Mouse (Mus musculus) liver, adult (tissue): ENCODE data around the gene Gria1.

Experiments
- GATA4 ChIP-seq: IDR thresholded peaks from 2 replicates; pipeline ENCODE4 v1.6.1; 2014; ENCODE audit warnings: mild to moderate bottlenecking, low read length; ENCODE audit not compliant: insufficient replicate concordance

Gene Gria1

GRCm38 (mm10) chr11:57112386-57112785 lies 101.2 kb downstream of the Gria1 start:
- TF ChIP-seq GATA4: no peak

- TF ChIP-seq GATA4: no peak
Observed at GRCm38 (mm10) chr11:57114410-57114809, 103.2 kb downstream of the Gria1 start.

GRCm38 (mm10) chr11:57127066-57127465 lies 115.9 kb downstream of the Gria1 start:
- TF ChIP-seq GATA4: no peak

GRCm38 (mm10) chr11:57140162-57140780 lies 129.1 kb downstream of the Gria1 start:
- TF ChIP-seq GATA4: no peak

DNA sequence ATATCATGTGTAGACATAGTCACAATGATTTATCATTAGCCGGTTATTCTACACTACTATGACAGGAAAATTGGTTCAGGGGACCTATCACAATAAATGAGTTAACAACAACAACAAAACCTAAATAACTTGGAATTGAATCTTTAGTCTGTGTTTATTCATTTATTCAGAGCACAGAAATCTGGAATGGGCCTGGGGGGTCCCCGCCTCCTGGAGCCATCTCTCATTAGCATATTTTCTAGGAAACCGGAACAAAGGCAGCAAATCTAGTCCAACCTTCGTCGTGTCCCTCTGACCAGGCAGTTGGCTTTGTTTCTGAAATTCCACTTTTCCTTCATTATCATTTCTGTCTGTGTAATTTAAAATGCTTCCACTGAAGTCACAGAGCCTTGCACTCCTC lies 132.5 kb downstream of the Gria1 start:
- no peak for TF ChIP-seq GATA4

DNA sequence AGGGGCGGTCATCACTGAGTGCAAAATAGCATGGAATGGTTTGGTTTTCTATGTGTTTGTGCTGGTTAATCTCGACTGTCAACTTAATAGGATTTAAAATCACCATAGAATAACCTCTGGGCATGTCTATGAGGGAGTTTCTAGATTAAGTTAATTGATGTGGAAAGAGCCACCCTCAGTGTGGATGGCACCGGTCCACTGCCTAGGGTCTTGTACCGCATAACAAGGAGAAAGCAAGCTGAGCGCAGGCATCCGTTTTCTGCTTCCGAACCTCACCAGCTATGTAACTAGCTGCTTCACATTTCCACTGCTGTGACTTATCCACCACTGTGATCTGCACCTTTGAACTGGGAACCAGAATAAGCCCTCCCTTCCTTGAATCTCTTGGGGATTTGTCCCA lies 134.0 kb downstream of the Gria1 start:
- TF ChIP-seq GATA4: no peak

DNA sequence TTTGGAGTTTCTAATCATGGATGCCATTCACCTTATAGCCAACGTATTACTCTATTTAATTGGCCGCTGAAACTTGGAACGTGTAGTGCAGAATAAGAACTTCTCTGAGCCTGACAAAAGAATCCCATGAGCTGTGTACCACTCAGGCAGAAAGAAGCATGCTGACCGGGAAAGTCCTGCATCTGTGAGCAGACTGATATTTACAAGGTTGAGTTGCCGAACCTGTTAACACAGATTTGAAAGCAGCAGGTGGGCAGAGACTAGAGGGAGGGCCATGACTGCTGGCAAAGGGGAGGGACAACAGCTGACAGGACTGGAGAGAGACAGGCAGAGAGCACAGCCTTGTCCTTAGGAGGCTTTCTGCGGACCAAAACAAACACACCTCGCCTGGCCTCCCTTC lies 134.5 kb downstream of the Gria1 start:
- no peak for TF ChIP-seq GATA4

GRCm38 (mm10) chr11:57151674-57152073 lies 140.5 kb downstream of the Gria1 start:
- no peak for TF ChIP-seq GATA4

DNA sequence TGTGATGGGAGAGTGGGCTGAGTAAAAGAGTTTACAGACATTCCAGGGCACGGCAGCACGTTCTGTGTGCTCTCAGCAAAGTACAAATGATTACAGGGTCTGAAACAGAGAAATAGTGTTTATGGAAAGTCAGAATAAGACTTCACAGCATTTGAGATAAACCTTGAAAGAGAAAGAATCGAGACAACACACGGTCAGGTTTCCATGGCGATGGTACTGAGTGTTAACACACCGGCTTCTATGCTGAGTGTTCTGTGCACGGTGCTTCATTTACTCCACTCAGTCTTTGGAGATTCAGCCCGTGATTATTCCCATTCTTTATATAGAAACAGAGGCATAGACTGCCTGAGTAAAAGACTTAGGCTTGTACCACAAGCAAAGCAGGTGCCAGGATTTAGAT lies 143.8 kb downstream of the Gria1 start:
- TF ChIP-seq GATA4: no peak

GRCm38 (mm10) chr11:57159412-57159811 lies 148.2 kb downstream of the Gria1 start:
- TF ChIP-seq GATA4: no peak

DNA sequence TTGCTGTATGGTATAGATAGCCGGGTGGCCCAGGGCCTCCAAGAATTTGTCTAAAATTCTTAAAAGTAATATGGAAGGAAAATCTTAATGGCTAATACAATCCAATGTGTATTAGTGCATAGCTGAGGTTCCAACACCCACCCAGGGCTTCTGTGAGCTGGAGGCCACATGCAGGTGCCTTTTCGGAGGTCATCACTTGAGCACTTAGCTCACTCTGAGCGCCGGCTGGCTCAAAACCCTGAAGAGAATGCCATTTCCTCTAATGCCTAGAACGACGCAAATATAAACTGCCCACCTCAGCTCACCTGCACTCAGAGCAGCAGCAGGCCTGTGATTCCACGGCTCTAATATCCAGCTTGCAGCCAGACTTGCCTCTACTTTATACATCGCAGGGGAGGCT lies 148.9 kb downstream of the Gria1 start:
- no peak for TF ChIP-seq GATA4

GRCm38 (mm10) chr11:57162931-57163330 lies 151.7 kb downstream of the Gria1 start:
- no peak for TF ChIP-seq GATA4

DNA sequence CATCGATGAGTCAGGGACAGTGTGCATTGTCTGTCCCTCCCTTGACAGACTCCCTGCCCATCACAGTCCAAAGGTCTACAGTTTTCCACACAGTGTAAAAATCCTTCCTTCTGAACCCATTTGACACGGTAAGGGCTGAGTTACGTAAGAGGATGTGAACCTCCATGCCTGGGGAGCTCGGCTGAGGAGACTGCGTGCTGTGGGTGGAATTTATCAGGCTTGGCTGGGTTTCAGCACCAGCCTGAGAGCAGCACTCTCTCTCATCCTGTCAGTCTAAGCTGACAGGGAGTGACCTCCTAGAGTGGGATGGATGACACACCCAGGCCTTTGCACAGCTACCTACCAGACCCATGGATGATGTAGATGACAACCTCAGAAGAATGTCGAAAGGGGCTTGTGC lies 158.9 kb downstream of the Gria1 start:
- TF ChIP-seq GATA4: no peak

DNA sequence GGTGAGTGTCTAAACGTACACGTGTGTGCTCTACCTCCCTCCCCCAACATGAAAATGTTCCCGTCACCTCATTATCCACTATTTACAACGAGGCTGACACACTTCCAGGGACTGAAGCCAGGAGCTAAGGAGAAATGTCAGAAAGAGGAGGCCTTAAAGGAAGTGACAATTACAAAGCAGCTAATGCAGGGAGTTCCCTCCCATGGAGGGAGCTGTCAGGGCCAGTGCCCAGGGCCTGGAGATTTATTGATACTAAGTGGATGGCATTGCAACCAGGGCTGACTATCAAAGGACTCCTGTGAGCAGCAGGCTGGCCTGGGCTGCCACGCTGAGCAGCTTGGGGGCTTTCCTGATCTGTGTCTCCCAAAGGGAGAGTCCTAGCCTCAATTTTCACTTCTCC lies 163.0 kb downstream of the Gria1 start:
- TF ChIP-seq GATA4: no peak

DNA sequence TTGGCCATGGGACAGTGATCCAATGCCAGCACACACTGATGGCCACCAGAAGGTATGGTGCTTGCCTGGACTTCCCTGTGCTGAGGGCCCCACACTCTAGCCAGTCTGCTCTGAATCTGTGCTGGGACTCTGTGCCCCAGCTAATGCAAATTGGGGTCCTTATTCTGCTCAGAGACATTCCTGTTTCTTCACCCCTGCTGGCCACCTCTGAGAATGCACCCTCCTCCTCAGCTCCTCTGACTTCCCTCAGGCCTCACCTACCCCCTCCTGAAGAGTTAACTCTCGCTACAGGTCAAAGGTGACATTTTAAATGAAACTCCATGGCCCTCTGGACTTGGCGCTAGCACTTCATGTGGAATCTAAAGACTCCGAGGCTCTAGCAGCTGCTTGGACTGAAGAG lies 165.4 kb downstream of the Gria1 start:
- no peak for TF ChIP-seq GATA4

DNA sequence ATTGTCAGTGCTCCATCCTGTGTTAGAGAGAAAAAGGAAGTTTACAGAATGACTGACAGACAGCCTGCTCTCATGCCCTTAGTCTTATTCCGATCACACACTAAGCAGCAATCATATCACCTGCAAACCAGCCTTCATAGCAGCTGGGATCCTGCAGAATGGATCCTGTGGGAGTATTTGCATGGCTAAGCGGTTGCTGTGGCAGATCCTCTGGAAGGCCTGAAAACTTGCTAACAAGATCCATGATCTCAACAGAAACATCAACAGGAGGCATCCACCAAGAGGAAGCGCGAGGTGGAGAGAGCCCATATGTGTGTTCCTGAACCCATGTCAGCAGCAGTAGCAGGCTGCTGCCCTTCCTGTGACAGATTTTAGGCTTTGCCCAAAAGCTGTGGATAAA lies 173.0 kb downstream of the Gria1 start:
- no peak for TF ChIP-seq GATA4

DNA sequence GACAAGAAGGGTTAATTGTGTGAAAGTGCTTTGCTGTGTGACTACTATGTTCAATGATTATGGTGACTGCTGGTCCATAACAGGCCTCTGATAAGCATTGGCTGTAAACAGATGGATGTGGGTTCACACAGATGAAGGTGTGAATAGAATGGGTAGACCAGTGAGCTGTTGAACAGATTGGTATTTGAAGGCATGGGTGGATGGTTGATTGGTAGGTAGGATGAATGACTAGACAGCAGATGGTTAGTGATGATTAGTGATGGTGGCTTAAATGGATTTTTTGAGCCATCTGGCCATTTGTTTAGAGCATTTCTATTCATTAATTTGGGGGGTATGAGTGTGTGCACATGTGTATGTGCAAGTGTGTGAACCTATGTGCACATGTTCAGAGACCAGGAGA lies 173.9 kb downstream of the Gria1 start:
- no peak for TF ChIP-seq GATA4

GRCm38 (mm10) chr11:57189391-57189790 lies 178.2 kb downstream of the Gria1 start:
- no peak for TF ChIP-seq GATA4

DNA sequence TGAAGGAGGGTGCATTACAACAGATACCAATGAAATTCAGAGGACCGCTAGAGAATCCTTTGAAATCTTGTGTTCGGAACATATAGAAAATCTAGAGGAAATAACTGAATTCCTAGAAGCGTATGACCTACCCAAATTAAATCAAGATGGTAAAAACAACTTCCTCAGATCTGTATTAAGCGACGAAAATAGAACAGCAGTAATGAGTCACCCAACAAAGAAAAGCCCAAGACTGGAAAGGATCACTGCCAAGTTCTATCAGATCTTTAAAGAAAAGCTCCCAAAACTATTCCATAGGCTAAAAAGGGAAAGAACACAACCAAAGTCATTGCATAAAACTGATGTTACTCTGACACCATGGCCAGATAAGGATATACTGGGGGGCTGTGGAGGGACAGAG lies 183.6 kb downstream of the Gria1 start:
- TF ChIP-seq GATA4: no peak
